Mouse (Mus musculus) forebrain, postnatal 0 days (tissue): ENCODE measurements around the gene Mdga1. TPM values are rescaled to one million over a fixed set of nuclear protein-coding genes. Genes with fewer than 3 reads are reported as not detected.
A peak's percentile ranks its signal among the peaks of the same experiment; 100 is the strongest.

ENCODE experiments used
- ATAC-seq: fragments of 200-750 bp; cut with Nextera tagmentation; 2 replicates; pipeline ENCODE4 v1.8.0; 2017; ENCODE audit warnings: mild to moderate bottlenecking, moderate library complexity
- DNase-seq: peaks from one replicate; pipeline ENCODE4 v3.0.0-alpha.2; 2015
- H3K27ac ChIP-seq: fragments of 300-500 bp; sonication (generic); 2 replicates; pipeline ENCODE4 v1.5.1; 2014; ENCODE audit warnings: low read depth, mild to moderate bottlenecking, antibody characterized with exemption, low read length, moderate library complexity, mixed read lengths
- H3K27me3 ChIP-seq: fragments of 300-500 bp; sonication (generic); 2 replicates; pipeline ENCODE4 v1.6.1; 2014; ENCODE audit warnings: mild to moderate bottlenecking, low read length, mixed read lengths; ENCODE audit not compliant: insufficient read depth
- H3K36me3 ChIP-seq: fragments of 300-500 bp; sonication (generic); 2 replicates; pipeline ENCODE4 v1.6.1; 2014; ENCODE audit warnings: mild to moderate bottlenecking, moderate library complexity; ENCODE audit not compliant: insufficient read depth
- H3K4me1 ChIP-seq: fragments of 300-500 bp; sonication (generic); 2 replicates; pipeline ENCODE4 v1.6.1; 2014; ENCODE audit warnings: antibody characterized with exemption; ENCODE audit not compliant: insufficient read depth
- H3K4me2 ChIP-seq: fragments of 300-500 bp; sonication (generic); 2 replicates; pipeline ENCODE4 v1.6.1; 2014; ENCODE audit warnings: low read depth, mild to moderate bottlenecking, moderate library complexity
- H3K4me3 ChIP-seq: fragments of 300-500 bp; sonication (generic); 2 replicates; pipeline ENCODE4 v1.5.1; 2014; ENCODE audit warnings: low read depth, low read length, mixed read lengths
- H3K9ac ChIP-seq: fragments of 300-500 bp; sonication (generic); 2 replicates; pipeline ENCODE4 v1.6.1; 2014; ENCODE audit warnings: mild to moderate bottlenecking
- H3K9me3 ChIP-seq: fragments of 300-500 bp; sonication (generic); 2 replicates; pipeline ENCODE4 v1.6.1; 2016; ENCODE audit warnings: low read length
- CTCF ChIP-seq: sonication (generic); IDR thresholded peaks from 2 replicates; pipeline ENCODE4 v1.5.1; 2016; ENCODE audit warnings: antibody characterized with exemption, control low read depth, low read depth
- WGBS: fragments of 180-500 bp; shearing (Covaris S2); extraction: QIAGEN DNeasy Blood & Tissue Kit; methylation state at CpG from one replicate; pipeline ENCODE4 v1.1.7; 2014; 5-methylcytosine and 5-hydroxymethylcytosine counted together
- polyA plus RNA-seq: library from polyadenylated mRNA; unstranded; fragments of >200 nt; fragmentation: Nextera tagmentation; extraction: Ambion mirVana; gene quantifications from 2 replicates; pipeline ENCODE4 v1.2.1, GENCODE M21; 2015
- total RNA-seq: library from RNA; depleted of rRNA; stranded (reverse); fragments of >200 nt; gene quantifications from 2 replicates; pipeline ENCODE4 v1.2.3, GENCODE M21; 2014

Mdga1 gene
- total and polyA plus RNA-seq, 2 experiments from 2014 or later: 10.9 to 45.7 TPM

- peak overlapping the region; percentile 96 for H3K27ac ChIP-seq
- no peaks in the 10 kb centered on the region for H3K36me3 ChIP-seq
- H3K27me3 ChIP-seq: no peaks in the 10 kb centered on the region
- peak overlapping the region; percentile 99 for H3K4me3 ChIP-seq
- H3K4me2 ChIP-seq: peak overlapping the region; percentile 77
- peaks cover 19% of the 10 kb centered on the region for H3K4me1 ChIP-seq
- no peak for ATAC-seq
- H3K9ac ChIP-seq: peak overlapping the region; percentile 93
- no peak for TF ChIP-seq CTCF
- DNase-seq: no peak
- H3K9me3 ChIP-seq: no peaks in the 10 kb centered on the region
- WGBS: 1% methylated on average over 12 of the region's 47 CpGs
Observed at GRCm38 (mm10) chr17:30005103-30005443, 35.2 kb upstream of the Mdga1 start.

- peak; percentile 92 for ATAC-seq
- no peaks in the 10 kb centered on the region for H3K9me3 ChIP-seq
- DNase-seq: peak; percentile 97
- peaks cover 19% of the 10 kb centered on the region for H3K4me1 ChIP-seq
- peak within 1 kb of the TSS; percentile 96 for H3K27ac ChIP-seq
- H3K36me3 ChIP-seq: no peaks in the 10 kb centered on the region
- H3K4me2 ChIP-seq: peak within 1 kb of the TSS; percentile 77
- H3K9ac ChIP-seq: peak within 1 kb of the TSS; percentile 93
- TF ChIP-seq CTCF: no peak
- no peaks in the 10 kb centered on the region for H3K27me3 ChIP-seq
- peak within 1 kb of the TSS; percentile 99 for H3K4me3 ChIP-seq
- 1% methylated on average over 64 of the region's 93 CpGs for WGBS
Observed at GRCm38 (mm10) chr17:30004203-30005102, 34.6 kb upstream of the Mdga1 start, which contains the start of gene Zfand3. Zfand3 (plus strand) TSS chr17:30004733.

GRCm38 (mm10) chr17:29998566-29999295, 28.8 kb upstream of the Mdga1 start:
- Histone ChIP-seq H3K9me3 (no peaks in the 10 kb centered on the region), H3K27me3 (no peaks in the 10 kb centered on the region), H3K27ac (no peak overlapping the region), H3K9ac (no peak overlapping the region), H3K4me3 (no peak overlapping the region), H3K36me3 (no peaks in the 10 kb centered on the region), H3K4me2 (no peak overlapping the region), H3K4me1 (peaks cover 5% of the 10 kb centered on the region)
- no peak for TF ChIP-seq CTCF
- whole genome bisulfite sequencing: 63% methylated on average over 24 of the region's 24 CpGs
- DNase-seq (no peak), ATAC-seq (no peak)

- Histone ChIP-seq H3K36me3 (no peaks in the 10 kb centered on the region), H3K4me3 (no peak overlapping the region), H3K4me2 (no peak overlapping the region; the same call in 1 of the 2 replicates), H3K9ac (no peak overlapping the region), H3K27me3 (no peaks in the 10 kb centered on the region), H3K4me1 (peaks cover 5% of the 10 kb centered on the region; the same call in 1 of the 2 replicates), H3K9me3 (no peaks in the 10 kb centered on the region), H3K27ac (no peak overlapping the region)
- ATAC-seq: peak; percentile 45; the same call in 1 of the 2 replicates
- no peak for TF ChIP-seq CTCF
- 63% methylated on average over 7 of the region's 7 CpGs for WGBS
- peak; percentile 54 for DNase-seq
Observed at GRCm38 (mm10) chr17:29997726-29998125, 27.8 kb upstream of the Mdga1 start.

DNA sequence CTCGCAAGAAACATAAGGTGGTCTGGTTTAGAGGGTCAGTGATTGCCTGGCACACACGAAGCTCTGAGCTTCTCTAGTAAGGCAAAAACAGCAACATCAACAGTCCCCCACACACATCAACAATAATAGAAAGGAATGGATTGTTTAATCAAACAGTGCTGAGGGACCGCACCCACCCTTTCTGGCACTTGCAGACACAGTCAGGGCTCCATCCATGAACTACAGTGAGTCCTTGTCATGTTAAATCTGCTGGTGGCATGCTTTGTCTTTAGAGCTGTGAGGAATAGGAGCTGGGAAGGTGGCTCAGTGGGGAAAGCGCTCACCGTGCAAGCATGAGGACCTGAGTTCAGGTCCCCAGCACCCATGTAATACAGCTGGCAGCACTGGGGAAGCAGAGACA, 26.1 kb upstream of the Mdga1 start:
- no peak for DNase-seq
- no peak overlapping the region for H3K9ac ChIP-seq

DNA sequence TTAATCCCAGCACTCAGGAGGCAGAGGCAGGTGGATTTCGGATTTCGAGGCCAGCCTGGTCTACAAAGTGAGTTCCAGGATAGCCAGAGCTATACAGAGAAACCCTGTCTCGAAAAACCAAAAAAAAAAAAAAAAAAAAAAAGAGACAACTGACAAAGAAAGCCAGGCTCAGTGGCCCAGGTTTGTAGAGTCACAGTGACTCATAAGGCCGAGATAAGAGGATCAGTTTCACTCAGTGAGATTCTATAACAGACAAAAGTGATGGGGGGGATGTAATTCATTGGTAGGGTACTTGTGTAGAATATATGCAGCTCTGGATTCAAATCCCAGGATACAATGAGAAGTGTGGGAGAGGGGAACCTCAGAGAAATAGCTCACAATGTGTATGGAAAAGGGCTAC, 24.6 kb upstream of the Mdga1 start:
- Histone ChIP-seq H3K27me3 (no peaks in the 10 kb centered on the region), H3K9ac (no peak overlapping the region), H3K4me3 (no peak overlapping the region), H3K9me3 (no peaks in the 10 kb centered on the region), H3K4me1 (peaks cover 5% of the 10 kb centered on the region; the same call in 1 of the 2 replicates), H3K36me3 (no peaks in the 10 kb centered on the region), H3K27ac (no peak overlapping the region), H3K4me2 (no peak overlapping the region)
- no peak for TF ChIP-seq CTCF
- DNase-seq: no peak
- no peak for ATAC-seq
- WGBS: 76% methylated on average over 4 of the region's 4 CpGs

More for the DNA sequence above, 26.1 kb upstream of the Mdga1 start:
- Histone ChIP-seq H3K27ac (no peak overlapping the region), H3K4me3 (no peak overlapping the region), H3K27me3 (no peaks in the 10 kb centered on the region), H3K36me3 (no peaks in the 10 kb centered on the region), H3K9me3 (no peaks in the 10 kb centered on the region), H3K4me2 (no peak overlapping the region), H3K4me1 (peaks cover 5% of the 10 kb centered on the region; the same call in 1 of the 2 replicates)
- no peak for TF ChIP-seq CTCF
- ATAC-seq: no peak
- 91% methylated on average over 5 of the region's 5 CpGs for WGBS
